ENCODE assay signal across 11 mouse cellular contexts in genomic region chr4:102979385-102979784, GRCm38 (mm10). TPM values are rescaled to one million over a fixed set of nuclear protein-coding genes. Genes with fewer than 3 reads are reported as not detected.
A peak's percentile ranks its signal among the peaks of the same experiment; 100 is the strongest.
DNase-seq lines count a peak whose midpoint lies in the region; ATAC-seq and TF ChIP-seq lines count a peak whose summit lies in the region.
"Had no signal": no experiment of that assay in that cellular context is flagged by ENCODE, and none has a peak within 500 bp of the region (broad histone marks: within the 10 kb centered on the region; RNA-seq: fewer than 3 reads in every experiment).

No protein-coding gene starts in this region.

- no peak for TF ChIP-seq EP300 in stomach, postnatal 0 days (optimal IDR thresholded peaks at IDR 0.05)

- DNase-seq in heart, embryonic 10.5 days (ENCODE audit: low spot score): no peak
- DNase-seq in heart, adult 9 months (ENCODE audit: low spot score in 2 of 2): no peak
- peak; percentile 81 for DNase-seq in midbrain, embryonic 11.5 days (ENCODE audit: low spot score, missing footprints)
- DNase-seq in stomach, postnatal 0 days (ENCODE audit: low spot score): no peak
- no peak for DNase-seq in right cerebral cortex, postnatal 4 days
- DNase-seq: gastrocnemius, postnatal 14 days; left cerebral cortex, postnatal 4 days; thymus, postnatal 36 days had no signal

- 49% methylated on average over 5 of the region's 5 CpGs for WGBS in heart, embryonic 10.5 days
- 65% methylated on average over 5 of the region's 5 CpGs for WGBS in midbrain, embryonic 11.5 days
- 69% methylated on average over 5 of the region's 5 CpGs for WGBS in midbrain, embryonic 16.5 days
- WGBS in liver, embryonic 12.5 days (ENCODE audit: insufficient replicate concordance): 41% methylated on average over 5 of the region's 5 CpGs
- 54% methylated on average over 5 of the region's 5 CpGs for WGBS in stomach, postnatal 0 days

- H3K27ac ChIP-seq in heart, embryonic 10.5 days: no peak overlapping the region
- H3K27ac ChIP-seq in midbrain, embryonic 11.5 days (ENCODE audit: low read depth, low read length): no peak overlapping the region
- no peak overlapping the region for H3K27ac ChIP-seq in midbrain, embryonic 16.5 days (ENCODE audit: low read length)
- H3K27ac ChIP-seq in liver, embryonic 12.5 days: no peak overlapping the region
- H3K27ac ChIP-seq in stomach, postnatal 0 days (replicated peaks): no peak overlapping the region

- H3K9me3 ChIP-seq in heart, embryonic 10.5 days: no peaks in the 10 kb centered on the region
- no peaks in the 10 kb centered on the region for H3K9me3 ChIP-seq in midbrain, embryonic 11.5 days (ENCODE audit: control insufficient read depth, low read length)
- no peaks in the 10 kb centered on the region for H3K9me3 ChIP-seq in midbrain, embryonic 16.5 days (replicated peaks; ENCODE audit: control insufficient read depth, low read length, poor library complexity, severe bottlenecking)
- H3K9me3 ChIP-seq in liver, embryonic 12.5 days (replicated peaks): no peaks in the 10 kb centered on the region
- H3K9me3 ChIP-seq in stomach, postnatal 0 days (ENCODE audit: control insufficient read depth, low read length): no peaks in the 10 kb centered on the region

- H3K4me1 ChIP-seq in heart, embryonic 10.5 days: peaks cover 10% of the 10 kb centered on the region
- peaks cover 14% of the 10 kb centered on the region for H3K4me1 ChIP-seq in midbrain, embryonic 11.5 days (ENCODE audit: control insufficient read depth, insufficient read depth, low read length)
- peaks cover 9% of the 10 kb centered on the region for H3K4me1 ChIP-seq in midbrain, embryonic 16.5 days (ENCODE audit: control insufficient read depth, insufficient read depth, low read length)
- H3K4me1 ChIP-seq in liver, embryonic 12.5 days: 0 out of 2 replicates have a peak, but pooled peaks cover 4% of the 10 kb centered on the region
- H3K4me1 ChIP-seq in stomach, postnatal 0 days (replicated peaks; ENCODE audit: control insufficient read depth, insufficient read depth): no peaks in the 10 kb centered on the region

- H3K4me2 ChIP-seq in midbrain, embryonic 11.5 days: no peak overlapping the region
- H3K4me2 ChIP-seq in midbrain, embryonic 16.5 days (ENCODE audit: low read length): no peak overlapping the region
- peak overlapping the region; percentile 54 for H3K4me2 ChIP-seq in liver, embryonic 12.5 days
- peak overlapping the region; percentile 46; the same call in 1 of the 2 replicates for H3K4me2 ChIP-seq in stomach, postnatal 0 days (replicated peaks; ENCODE audit: low read depth)

- no peak overlapping the region for H3K9ac ChIP-seq in midbrain, embryonic 11.5 days (ENCODE audit: low read length)
- H3K9ac ChIP-seq in midbrain, embryonic 16.5 days (ENCODE audit: low read depth, low read length): no peak overlapping the region
- no peak overlapping the region for H3K9ac ChIP-seq in liver, embryonic 12.5 days
- H3K9ac ChIP-seq in stomach, postnatal 0 days (ENCODE audit: low read length): no peak overlapping the region

- H3K36me3 ChIP-seq in heart, embryonic 10.5 days: no peaks in the 10 kb centered on the region
- no peaks in the 10 kb centered on the region for H3K36me3 ChIP-seq in midbrain, embryonic 11.5 days (ENCODE audit: control insufficient read depth, insufficient read depth, low read length)
- no peaks in the 10 kb centered on the region for H3K36me3 ChIP-seq in midbrain, embryonic 16.5 days (ENCODE audit: control insufficient read depth, insufficient read depth, low read length)
- H3K36me3 ChIP-seq in liver, embryonic 12.5 days: no peaks in the 10 kb centered on the region
- no peaks in the 10 kb centered on the region for H3K36me3 ChIP-seq in stomach, postnatal 0 days (ENCODE audit: control insufficient read depth, insufficient read depth, low read length)

- TF ChIP-seq CTCF in stomach, postnatal 0 days (IDR thresholded peaks at IDR 0.05; ENCODE audit: low read depth): peak; percentile 43

- peaks cover 22% of the 10 kb centered on the region; the same call in 1 of the 2 replicates for H3K27me3 ChIP-seq in heart, embryonic 10.5 days (ENCODE audit: insufficient read depth, poor library complexity, severe bottlenecking)
- H3K27me3 ChIP-seq in midbrain, embryonic 11.5 days (ENCODE audit: control insufficient read depth, insufficient read depth, low read length): peaks cover 3% of the 10 kb centered on the region
- no peaks in the 10 kb centered on the region; the same call in 1 of the 2 replicates for H3K27me3 ChIP-seq in midbrain, embryonic 16.5 days (ENCODE audit: control insufficient read depth, insufficient read depth, low read depth, low read length)
- H3K27me3 ChIP-seq in liver, embryonic 12.5 days (replicated peaks): peaks cover 28% of the 10 kb centered on the region
- H3K27me3 ChIP-seq in stomach, postnatal 0 days (ENCODE audit: control insufficient read depth, insufficient read depth, low read length): no peaks in the 10 kb centered on the region

- peak overlapping the region; percentile 60 for H3K4me3 ChIP-seq in heart, embryonic 10.5 days
- H3K4me3 ChIP-seq in midbrain, embryonic 11.5 days (ENCODE audit: low read depth, low read length): no peak overlapping the region
- no peak overlapping the region for H3K4me3 ChIP-seq in midbrain, embryonic 16.5 days (ENCODE audit: low read depth, low read length)
- no peak overlapping the region; the same call in 1 of the 2 replicates for H3K4me3 ChIP-seq in liver, embryonic 12.5 days
- H3K4me3 ChIP-seq in stomach, postnatal 0 days (ENCODE audit: low read depth, low read length): no peak overlapping the region; the same call in 1 of the 2 replicates

- no peak for ATAC-seq in midbrain, embryonic 11.5 days (ENCODE audit: low FRiP score)
- no peak for ATAC-seq in midbrain, embryonic 16.5 days
- ATAC-seq in liver, embryonic 12.5 days: no peak
- ATAC-seq in stomach, postnatal 0 days (ENCODE audit: low FRiP score, low TSS enrichment): no peak
- ATAC-seq in monocyte, adult 5-6 weeks (replicated peaks; ENCODE audit: insufficient number of reproducible peaks, low FRiP score, low TSS enrichment, poor library complexity, severe bottlenecking): no peak

RNA-seq across cellular contexts. Expression of gene Tctex1d1, which starts 1.0 kb away (rescaled TPM):
- 0.38 TPM in 1 of 2 replicates, not detected in the other for polyA plus RNA-seq in heart, embryonic 10.5 days (2016; fragmentation: Nextera tagmentation; extraction: Ambion mirVana)
- polyA plus RNA-seq in midbrain, embryonic 11.5 days (2014; fragmentation: Nextera tagmentation; extraction: Ambion mirVana): 0.22 TPM in 1 of 2 replicates, not detected in the other
- polyA plus RNA-seq in midbrain, embryonic 16.5 days (2015; fragmentation: Nextera tagmentation; extraction: Ambion mirVana): 1.8 and 2.4 TPM in 2 replicates
- polyA plus RNA-seq in liver, embryonic 12.5 days (2016; fragmentation: Nextera tagmentation; extraction: Ambion mirVana): 0.38 TPM in 1 of 2 replicates, not detected in the other
- 1.6 and 2.6 TPM in 2 replicates for polyA plus RNA-seq in stomach, postnatal 0 days (2015; fragmentation: Nextera tagmentation; extraction: Ambion mirVana)
- 0.58 TPM in 1 of 3 replicates, not detected in the others for total RNA-seq in monocyte, adult 5-6 weeks (2017)
- total RNA-seq: gastrocnemius, postnatal 14 days had no signal

RNA-seq across cellular contexts. Expression of gene Insl5, which starts 47.3 kb away (rescaled TPM):
- polyA plus RNA-seq in heart, embryonic 10.5 days (2016; fragmentation: Nextera tagmentation; extraction: Ambion mirVana): not detected in 2 replicates
- polyA plus RNA-seq in midbrain, embryonic 11.5 days (2014; fragmentation: Nextera tagmentation; extraction: Ambion mirVana): 0.23 and 0.43 TPM in 2 replicates
- polyA plus RNA-seq in midbrain, embryonic 16.5 days (2015; fragmentation: Nextera tagmentation; extraction: Ambion mirVana): 0.57 and 0.65 TPM in 2 replicates
- polyA plus RNA-seq in liver, embryonic 12.5 days (2016; fragmentation: Nextera tagmentation; extraction: Ambion mirVana): not detected in 2 replicates
- not detected in 2 replicates for polyA plus RNA-seq in stomach, postnatal 0 days (2015; fragmentation: Nextera tagmentation; extraction: Ambion mirVana)
- not detected in 3 replicates for total RNA-seq in monocyte, adult 5-6 weeks (2017)
- total RNA-seq: gastrocnemius, postnatal 14 days; left cerebral cortex, postnatal 4 days had no signal

Comparison
In these comparisons a context has a peak if more than half of its experiments do, and no peak if none do; other contexts are left out.
1. H3K4me2 ChIP-seq: peak in liver, embryonic 12.5 days (single experiment) and stomach, postnatal 0 days (single experiment); none in midbrain, embryonic 11.5 days (single experiment) and midbrain, embryonic 16.5 days (single experiment).